Comparison of ENCODE assay signal across 9 mouse cellular contexts in genomic region chr4:135219652-135220051, GRCm38 (mm10). TPM values are rescaled to one million over a fixed set of nuclear protein-coding genes. Genes with fewer than 3 reads are reported as not detected.
A peak's percentile ranks its signal among the peaks of the same experiment; 100 is the strongest.
DNase-seq lines count a peak whose midpoint lies in the region; ATAC-seq and TF ChIP-seq lines count a peak whose summit lies in the region.
"Had no signal": no experiment of that assay in that cellular context is flagged by ENCODE, and none has a peak within 500 bp of the region (broad histone marks: within the 10 kb centered on the region; RNA-seq: fewer than 3 reads in every experiment).

No protein-coding gene starts in this region.

- H3K4me2 ChIP-seq in hindbrain, embryonic 13.5 days, result no peak overlapping the region
- H3K4me2 ChIP-seq in intestine, postnatal 0 days (replicated peaks; ENCODE audit: low read depth), result no peak overlapping the region

- TF ChIP-seq CTCF in intestine, postnatal 0 days (IDR thresholded peaks at IDR 0.05; ENCODE audit: low read depth), result peak; percentile 91

- H3K9me3 ChIP-seq in hindbrain, embryonic 10.5 days, result no peaks in the 10 kb centered on the region
- H3K9me3 ChIP-seq in hindbrain, embryonic 13.5 days, result no peaks in the 10 kb centered on the region
- H3K9me3 ChIP-seq in intestine, postnatal 0 days (ENCODE audit: control insufficient read depth), result no peaks in the 10 kb centered on the region

- no peaks in the 10 kb centered on the region for H3K27me3 ChIP-seq in hindbrain, embryonic 10.5 days (ENCODE audit: insufficient read depth, poor library complexity, severe bottlenecking)
- no peaks in the 10 kb centered on the region for H3K27me3 ChIP-seq in hindbrain, embryonic 13.5 days
- H3K27me3 ChIP-seq in intestine, postnatal 0 days (replicated peaks; ENCODE audit: control insufficient read depth, insufficient read depth, low read length), result no peaks in the 10 kb centered on the region
- no peaks in the 10 kb centered on the region for H3K27me3 ChIP-seq in splenic B cell, adult 2 months (ENCODE audit: control insufficient read depth, insufficient read depth, low read length, poor library complexity, severe bottlenecking)

- no peak overlapping the region for H3K27ac ChIP-seq in hindbrain, embryonic 10.5 days
- H3K27ac ChIP-seq in hindbrain, embryonic 13.5 days, result no peak overlapping the region
- no peak overlapping the region for H3K27ac ChIP-seq in intestine, postnatal 0 days (ENCODE audit: low read depth, low read length)

- H3K9ac ChIP-seq in hindbrain, embryonic 13.5 days, result no peak overlapping the region
- no peak overlapping the region for H3K9ac ChIP-seq in intestine, postnatal 0 days (ENCODE audit: low read depth, low read length)

- H3K36me3 ChIP-seq in hindbrain, embryonic 10.5 days, result peaks cover 93% of the 10 kb centered on the region
- H3K36me3 ChIP-seq in hindbrain, embryonic 13.5 days, result peaks cover 56% of the 10 kb centered on the region
- H3K36me3 ChIP-seq in intestine, postnatal 0 days (ENCODE audit: control insufficient read depth, insufficient read depth), result peaks cover 64% of the 10 kb centered on the region
- peaks cover 12% of the 10 kb centered on the region for H3K36me3 ChIP-seq in splenic B cell, adult 2 months (ENCODE audit: control insufficient read depth, insufficient read depth, low read length, poor library complexity, severe bottlenecking)

- H3K4me1 ChIP-seq in hindbrain, embryonic 10.5 days (replicated peaks), result no peaks in the 10 kb centered on the region
- no peaks in the 10 kb centered on the region for H3K4me1 ChIP-seq in hindbrain, embryonic 13.5 days (replicated peaks)
- H3K4me1 ChIP-seq in intestine, postnatal 0 days (replicated peaks; ENCODE audit: control insufficient read depth, insufficient read depth, low read length), result no peaks in the 10 kb centered on the region

- 66% methylated on average over 4 of the region's 4 CpGs for whole genome bisulfite sequencing in hindbrain, embryonic 10.5 days
- WGBS in hindbrain, embryonic 13.5 days, result 64% methylated on average over 4 of the region's 4 CpGs
- 41% methylated on average over 4 of the region's 4 CpGs for WGBS in intestine, postnatal 0 days

- DNase-seq in hindbrain, embryonic 10.5 days (ENCODE audit: low spot score), result peak; percentile 57
- DNase-seq in cerebellum, adult 11-12 months, result peak; percentile 15
- peak; percentile 52 to 80 for DNase-seq in frontal cortex, postnatal 14 days (ENCODE audit: low spot score in 2 of 2)
- peak; percentile 53 to 64 for DNase-seq in left cerebral cortex, postnatal 36 days (ENCODE audit: low spot score in 2 of 2)
- peak; percentile 90 for DNase-seq in splenic B cell, adult 2 months (ENCODE audit: low read depth, low spot score)

- intact Hi-C loops in left cerebral cortex, postnatal 36 days (cut with DNase I), result loop anchor here (2.0 to 5.0 kb wide), 2 partner anchors 53 to 99 kb away; partner anchors contain the start of gene Clic4

- H3K4me3 ChIP-seq in hindbrain, embryonic 10.5 days, result no peak overlapping the region
- no peak overlapping the region for H3K4me3 ChIP-seq in hindbrain, embryonic 13.5 days
- no peak overlapping the region for H3K4me3 ChIP-seq in intestine, postnatal 0 days (ENCODE audit: low read depth, low read length)
- H3K4me3 ChIP-seq: myocyte had no signal

- no peak for ATAC-seq in hindbrain, embryonic 13.5 days (ENCODE audit: low FRiP score)
- no peak for ATAC-seq in intestine, postnatal 0 days
- peak; percentile 78 for ATAC-seq in monocyte, adult 5-6 weeks (replicated peaks; ENCODE audit: insufficient number of reproducible peaks, low FRiP score, low TSS enrichment, poor library complexity, severe bottlenecking)

RNA-seq across cellular contexts. Expression of gene Clic4, which starts 53.0 kb away (rescaled TPM):
- 184 and 220 TPM in 2 replicates for polyA plus RNA-seq in hindbrain, embryonic 10.5 days (2016; fragmentation: Nextera tagmentation; extraction: Ambion mirVana)
- 83.5 and 84.7 TPM in 2 replicates for polyA plus RNA-seq in hindbrain, embryonic 13.5 days (2015; fragmentation: Nextera tagmentation; extraction: Ambion mirVana)
- polyA plus RNA-seq in intestine, postnatal 0 days (2015; fragmentation: Nextera tagmentation; extraction: Ambion mirVana), result 66.9 and 67.9 TPM in 2 replicates
- total RNA-seq in left cerebral cortex, postnatal 36 days (2021), result 10 to 100 TPM; 33.8 to 36.2 TPM
- 39.4 to 61.3 TPM (median 41.0 TPM) in 3 replicates for total RNA-seq in monocyte, adult 5-6 weeks (2017)

Comparison
In these comparisons a context has a peak if more than half of its experiments do, and no peak if none do; other contexts are left out.
1. DNase-seq: peak in every context shown above with its lines; median percentile 90 in splenic B cell, adult 2 months; 66 in frontal cortex, postnatal 14 days; 58 in left cerebral cortex, postnatal 36 days; 57 in hindbrain, embryonic 10.5 days; 15 in cerebellum, adult 11-12 months.